Mouse (Mus musculus) C2C12 (cell line): ENCODE data around the gene Ncmap.

Experiments
- CEBPB ChIP-seq: IDR thresholded peaks from one replicate; pipeline ENCODE4 v1.6.1; 2011; ENCODE audit warnings: low read depth, mild to moderate bottlenecking, control low read depth, moderate library complexity
- CTCF ChIP-seq: IDR thresholded peaks from one replicate; pipeline ENCODE4 v1.5.1; 2011; ENCODE audit not compliant: control insufficient read depth, insufficient read depth, insufficient read length
- MAX ChIP-seq: IDR thresholded peaks from one replicate; pipeline ENCODE4 v1.6.1; 2011; ENCODE audit warnings: mild to moderate bottlenecking, control low read depth
- MYOG ChIP-seq: IDR thresholded peaks from one replicate; pipeline ENCODE4 v1.6.1; 2011; ENCODE audit not compliant: control insufficient read depth, insufficient read length; ENCODE audit errors: extremely low read depth
- USF1 ChIP-seq: IDR thresholded peaks from one replicate; pipeline ENCODE4 v1.6.1; 2011; ENCODE audit warnings: low read depth, mild to moderate bottlenecking, control low read depth, moderate library complexity

DNA sequence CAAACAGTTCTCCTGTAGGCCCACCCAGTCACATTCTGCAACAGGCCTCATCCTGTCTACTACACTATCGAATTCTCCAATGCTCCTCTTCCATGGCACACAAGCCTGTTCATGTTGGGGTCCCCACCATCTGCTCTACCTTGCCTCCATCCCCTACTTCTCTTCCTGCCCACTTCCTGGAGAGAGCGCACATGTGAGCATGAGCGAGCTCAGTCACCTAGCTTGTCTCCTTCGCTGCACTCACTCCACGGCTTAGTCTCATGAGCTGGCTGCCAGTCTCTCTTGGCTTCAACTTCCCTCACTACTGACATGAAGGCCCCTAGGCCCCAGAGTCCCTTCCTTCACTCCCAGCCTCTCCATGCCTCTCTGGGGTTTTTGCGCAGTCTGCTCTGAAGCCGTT, 28.6 kb upstream of the Ncmap start:
- no peak for TF ChIP-seq CTCF
- TF ChIP-seq USF1, result no peak
- no peak for TF ChIP-seq MYOG
- no peak for TF ChIP-seq MAX
- no peak for TF ChIP-seq CEBPB
